Mouse (Mus musculus) CH12.LX (cell line): ENCODE measurements around the gene Fntb.

Experiments
- EP300 ChIP-seq: IDR thresholded peaks from 2 replicates; pipeline ENCODE4 v1.6.1; 2011; ENCODE audit warnings: low read length, improper control_type of control experiment
- JUND ChIP-seq: conservative IDR thresholded peaks from 2 replicates; pipeline ENCODE4 v1.6.1; 2011; ENCODE audit warnings: low read depth, low read length, improper control_type of control experiment
- POLR2A ChIP-seq: IDR thresholded peaks from 2 replicates; pipeline ENCODE4 v1.6.1; 2011; ENCODE audit warnings: low read depth, mild to moderate bottlenecking, improper control_type of control experiment, low read length
- ZC3H11A ChIP-seq: IDR thresholded peaks from 2 replicates; pipeline ENCODE4 v1.6.1; 2012; ENCODE audit warnings: low read depth, mild to moderate bottlenecking, inconsistent platforms, low read length, improper control_type of control experiment

DNA sequence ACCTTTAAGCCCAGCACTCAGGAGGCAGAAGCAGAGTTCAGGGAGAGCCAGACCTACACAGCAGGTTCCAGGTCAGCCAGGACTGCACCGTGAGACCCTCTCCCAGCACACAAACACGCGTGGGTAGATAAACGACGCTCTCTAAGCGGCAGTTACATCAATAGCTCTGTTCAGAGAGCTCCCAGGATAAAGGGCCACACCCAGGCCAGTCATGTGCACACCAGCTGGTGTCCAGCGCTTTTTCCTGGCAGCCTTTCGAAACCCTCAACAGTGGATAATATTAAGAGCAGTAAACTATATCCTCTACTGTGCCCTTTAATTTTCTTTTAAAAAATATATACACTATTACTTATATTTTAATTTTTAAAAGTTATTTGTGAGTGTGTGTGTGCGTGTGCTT, 146.8 kb downstream of the Fntb start:
- TF ChIP-seq EP300 (no peak), POLR2A (no peak), ZC3H11A (no peak), JUND (no peak)
